Mouse (Mus musculus): ENCODE results near the gene Sytl2. TPM values are rescaled to one million over a fixed set of nuclear protein-coding genes. Genes with fewer than 3 reads are reported as not detected.

Sytl2 gene
- polyA plus RNA-seq, 1 experiment from 2014 or later: 19.5 TPM

- no peak for ATAC-seq (ENCODE audit: insufficient number of reproducible peaks, low FRiP score, low TSS enrichment, low read depth)
Measured at GRCm38 (mm10) chr7:90442070-90442469, 140.0 kb downstream of the Sytl2 start.

GRCm38 (mm10) chr7:90442518-90443080 lies 140.5 kb downstream of the Sytl2 start, which contains the start of gene Crebzf:
Gene Crebzf (plus strand): TSS chr7:90442729.
- Histone ChIP-seq H3K4me1 (no peaks in the 10 kb centered on the region), H3K9ac (peak within 1 kb of the TSS; percentile 98)

More at GRCm38 (mm10) chr7:90442070-90442469, 140.0 kb downstream of the Sytl2 start:
- peak overlapping the region; percentile 91 for H3K4me3 ChIP-seq (replicated peaks)
- H3K27ac ChIP-seq (replicated peaks): peak overlapping the region; percentile 97
- no peaks in the 10 kb centered on the region for H3K36me3 ChIP-seq
- peak overlapping the region; percentile 56 for H3K4me2 ChIP-seq (replicated peaks)
- H3K4me1 ChIP-seq: no peaks in the 10 kb centered on the region
- H3K27me3 ChIP-seq: no peaks in the 10 kb centered on the region
- WGBS: 7% methylated on average over 4 of the region's 4 CpGs
- peak overlapping the region; percentile 33; the same call in 1 of the 2 replicates for H3K9ac ChIP-seq
- H3K9me3 ChIP-seq (replicated peaks): no peaks in the 10 kb centered on the region

GRCm38 (mm10) chr7:90443101-90444091 lies 141.3 kb downstream of the Sytl2 start:
- peaks cover 3% of the 10 kb centered on the region; the same call in 1 of the 2 replicates for H3K36me3 ChIP-seq
- peak; percentile 75; the same call in 1 of the 2 replicates for ATAC-seq (ENCODE audit: insufficient number of reproducible peaks, low FRiP score, low TSS enrichment, low read depth)
- peak overlapping the region; percentile 98 for H3K9ac ChIP-seq
- under 1% methylated on average over 97 of the region's 123 CpGs for WGBS
- H3K9me3 ChIP-seq (replicated peaks): no peaks in the 10 kb centered on the region
- H3K4me3 ChIP-seq (replicated peaks): peak overlapping the region; percentile 91
- peak overlapping the region; percentile 97 for H3K27ac ChIP-seq (replicated peaks)
- no peaks in the 10 kb centered on the region for H3K27me3 ChIP-seq
- H3K4me2 ChIP-seq (replicated peaks): peak overlapping the region; percentile 67
- no peaks in the 10 kb centered on the region for H3K4me1 ChIP-seq

More at GRCm38 (mm10) chr7:90442518-90443080, 140.5 kb downstream of the Sytl2 start, which contains the start of gene Crebzf:
- H3K9me3 ChIP-seq (replicated peaks): no peaks in the 10 kb centered on the region
- no peaks in the 10 kb centered on the region for H3K27me3 ChIP-seq
- ATAC-seq (ENCODE audit: insufficient number of reproducible peaks, low FRiP score, low TSS enrichment, low read depth): peak; percentile 96
- peaks cover 2% of the 10 kb centered on the region; the same call in 1 of the 2 replicates for H3K36me3 ChIP-seq
- under 1% methylated on average over 54 of the region's 54 CpGs for WGBS
- peak within 1 kb of the TSS; percentile 91 for H3K4me3 ChIP-seq (replicated peaks)
- H3K4me2 ChIP-seq (replicated peaks): peak within 1 kb of the TSS; percentile 67
- peak within 1 kb of the TSS; percentile 97 for H3K27ac ChIP-seq (replicated peaks)

- Histone ChIP-seq H3K9me3 (replicated peaks) (no peaks in the 10 kb centered on the region), H3K36me3 (peaks cover 6% of the 10 kb centered on the region), H3K9ac (peak overlapping the region; percentile 98), H3K27ac (replicated peaks) (peak overlapping the region; percentile 97; the same call in 1 of the 2 replicates), H3K4me3 (replicated peaks) (peak overlapping the region; percentile 91), H3K4me2 (replicated peaks) (peak overlapping the region; percentile 67), H3K4me1 (no peaks in the 10 kb centered on the region), H3K27me3 (no peaks in the 10 kb centered on the region)
- WGBS: 1% methylated on average over 6 of the region's 6 CpGs
- no peak for ATAC-seq (ENCODE audit: insufficient number of reproducible peaks, low FRiP score, low TSS enrichment, low read depth)
Measured at GRCm38 (mm10) chr7:90444206-90444605, 142.2 kb downstream of the Sytl2 start.

- ATAC-seq (ENCODE audit: insufficient number of reproducible peaks, low FRiP score, low TSS enrichment, low read depth): no peak
- H3K4me2 ChIP-seq (replicated peaks): peak overlapping the region; percentile 59
- peak overlapping the region; percentile 67 for H3K4me3 ChIP-seq (replicated peaks)
- peak overlapping the region; percentile 95 for H3K27ac ChIP-seq (replicated peaks)
- H3K36me3 ChIP-seq: peaks cover 15% of the 10 kb centered on the region
- no peaks in the 10 kb centered on the region for H3K9me3 ChIP-seq (replicated peaks)
- 27% methylated on average over 7 of the region's 7 CpGs for WGBS
- no peaks in the 10 kb centered on the region for H3K27me3 ChIP-seq
- peaks cover 13% of the 10 kb centered on the region; the same call in 1 of the 2 replicates for H3K4me1 ChIP-seq
- H3K9ac ChIP-seq: peak overlapping the region; percentile 57; the same call in 1 of the 2 replicates
Measured at GRCm38 (mm10) chr7:90456149-90456844, 154.2 kb downstream of the Sytl2 start.

GRCm38 (mm10) chr7:90456845-90457468 lies 154.9 kb downstream of the Sytl2 start, which contains the start of gene Tmem126a:
Gene Tmem126a (minus strand): TSS chr7:90457229.
- Histone ChIP-seq H3K27ac (replicated peaks) (peak within 1 kb of the TSS; percentile 95), H3K9me3 (replicated peaks) (no peaks in the 10 kb centered on the region), H3K9ac (peak within 1 kb of the TSS; percentile 57), H3K27me3 (no peaks in the 10 kb centered on the region), H3K36me3 (peaks cover 10% of the 10 kb centered on the region; the same call in 1 of the 2 replicates), H3K4me2 (replicated peaks) (peak within 1 kb of the TSS; percentile 59), H3K4me1 (peaks cover 13% of the 10 kb centered on the region; the same call in 1 of the 2 replicates), H3K4me3 (replicated peaks) (peak within 1 kb of the TSS; percentile 67)
- under 1% methylated on average over 41 of the region's 41 CpGs for WGBS
- ATAC-seq (ENCODE audit: insufficient number of reproducible peaks, low FRiP score, low TSS enrichment, low read depth): peak; percentile 94

GRCm38 (mm10) chr7:90457517-90457916 lies 155.5 kb downstream of the Sytl2 start:
- Histone ChIP-seq H3K9me3 (replicated peaks) (no peaks in the 10 kb centered on the region), H3K27me3 (no peaks in the 10 kb centered on the region), H3K4me1 (peaks cover 13% of the 10 kb centered on the region; the same call in 1 of the 2 replicates), H3K4me3 (replicated peaks) (peak overlapping the region; percentile 67), H3K4me2 (replicated peaks) (peak overlapping the region; percentile 59), H3K36me3 (peaks cover 10% of the 10 kb centered on the region; the same call in 1 of the 2 replicates), H3K27ac (replicated peaks) (peak overlapping the region; percentile 95), H3K9ac (peak overlapping the region; percentile 57)
- WGBS: 2% methylated on average over 10 of the region's 10 CpGs
- peak; percentile 63; the same call in 1 of the 2 replicates for ATAC-seq (ENCODE audit: insufficient number of reproducible peaks, low FRiP score, low TSS enrichment, low read depth)

Other genes starting within 250 kb of the Sytl2 start
- gene Picalm, start 172.0 kb upstream of the Sytl2 start, polyA plus RNA-seq (2015; fragmentation: Nextera tagmentation; extraction: Ambion mirVana): 41.8 and 44.7 TPM in 2 replicates
- 0.20 and 0.25 TPM in 2 replicates for gene Ccdc83, start 36.5 kb upstream of the Sytl2 start, polyA plus RNA-seq (2015; fragmentation: Nextera tagmentation; extraction: Ambion mirVana)
- gene Ccdc89, start 124.3 kb downstream of the Sytl2 start, polyA plus RNA-seq (2015; fragmentation: Nextera tagmentation; extraction: Ambion mirVana): 2.0 and 3.5 TPM in 2 replicates
- 36.4 and 38.9 TPM in 2 replicates for gene Crebzf, start 140.5 kb downstream of the Sytl2 start, polyA plus RNA-seq (2015; fragmentation: Nextera tagmentation; extraction: Ambion mirVana)
- gene Tmem126a, start 155.0 kb downstream of the Sytl2 start, polyA plus RNA-seq (2015; fragmentation: Nextera tagmentation; extraction: Ambion mirVana): 84.9 and 87.6 TPM in 2 replicates
- gene Tmem126b, start 173.7 kb downstream of the Sytl2 start, polyA plus RNA-seq (2015; fragmentation: Nextera tagmentation; extraction: Ambion mirVana): 32.8 and 36.9 TPM in 2 replicates
- 6.1 and 7.2 TPM in 2 replicates for gene Dlg2, start 174.4 kb downstream of the Sytl2 start, polyA plus RNA-seq (2015; fragmentation: Nextera tagmentation; extraction: Ambion mirVana)

Data from embryonic facial prominence, embryonic 15.5 days (tissue).